In the genomic region with DNA sequence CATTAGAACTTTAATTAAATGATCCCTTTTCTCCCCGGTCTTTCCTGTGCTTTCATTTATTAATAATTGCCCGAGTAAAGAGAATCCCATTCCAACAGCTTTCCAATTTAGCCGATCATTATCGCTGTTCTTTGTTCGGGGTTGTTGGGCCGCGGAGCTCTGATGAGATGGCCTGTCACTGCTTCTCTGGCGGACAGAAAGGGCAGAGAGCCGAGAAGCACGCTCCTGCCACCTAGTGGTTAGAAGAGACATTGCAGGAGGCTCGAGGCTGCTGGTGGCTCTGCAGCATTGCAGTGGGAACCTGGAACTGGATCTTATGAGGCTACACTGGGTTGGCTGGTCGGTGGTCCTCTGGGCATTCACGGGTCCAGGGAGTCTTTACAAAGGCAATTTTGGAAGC, we compare ENCODE assay signal across 8 mouse cellular contexts. TPM values are rescaled to one million over a fixed set of nuclear protein-coding genes. Genes with fewer than 3 reads are reported as not detected.
DNase-seq lines count a peak whose midpoint lies in the region; ATAC-seq and TF ChIP-seq lines count a peak whose summit lies in the region.

No protein-coding gene starts in this region.

- H3K9me3 ChIP-seq in CH12.LX (replicated peaks; ENCODE audit: low read length): peaks cover 4% of the 10 kb centered on the region
- no peaks in the 10 kb centered on the region for H3K9me3 ChIP-seq in forebrain, embryonic 14.5 days (replicated peaks; ENCODE audit: control insufficient read depth, low read length)
- H3K9me3 ChIP-seq in neural tube, embryonic 15.5 days (replicated peaks): no peaks in the 10 kb centered on the region

- H3K4me1 ChIP-seq in CH12.LX (ENCODE audit: control insufficient read depth in 1 of 2, insufficient read depth in 2 of 2): peaks cover 6 to 8% of the 10 kb centered on the region in 2 experiments
- H3K4me1 ChIP-seq in forebrain, embryonic 14.5 days (ENCODE audit: control insufficient read depth, insufficient read depth, low read length): 0 out of 2 replicates have a peak, but pooled peaks cover 4% of the 10 kb centered on the region
- H3K4me1 ChIP-seq in neural tube, embryonic 15.5 days: peaks cover 12% of the 10 kb centered on the region

- H3K27ac ChIP-seq in CH12.LX (ENCODE audit: insufficient read depth, low read depth): no peak overlapping the region
- 0 out of 2 replicates have a peak overlapping the region, but pooled peaks have one; percentile 1 for H3K27ac ChIP-seq in forebrain, embryonic 14.5 days (ENCODE audit: low read depth, low read length)
- peak overlapping the region; percentile 85 for H3K27ac ChIP-seq in neural tube, embryonic 15.5 days (replicated peaks)

- intact Hi-C loops in heart, postnatal 14 days (cut with DNase I): loop anchor here (1.0 to 5.0 kb wide), 2 partner anchors 145 to 306 kb away; partner anchors contain the start of gene Prmt3

- no peaks in the 10 kb centered on the region for H3K36me3 ChIP-seq in CH12.LX (replicated peaks in 1 of 2; ENCODE audit: control insufficient read depth in 1 of 2, insufficient read depth in 1 of 2, low read length in 1 of 2)
- H3K36me3 ChIP-seq in forebrain, embryonic 14.5 days (ENCODE audit: control insufficient read depth, insufficient read depth, low read length): no peaks in the 10 kb centered on the region
- no peaks in the 10 kb centered on the region for H3K36me3 ChIP-seq in neural tube, embryonic 15.5 days

- H3K27me3 ChIP-seq in CH12.LX (replicated peaks): peaks cover 30% of the 10 kb centered on the region
- H3K27me3 ChIP-seq in forebrain, embryonic 14.5 days (replicated peaks; ENCODE audit: control insufficient read depth, insufficient read depth, low read length): peaks cover 52% of the 10 kb centered on the region
- peaks cover 5% of the 10 kb centered on the region for H3K27me3 ChIP-seq in neural tube, embryonic 15.5 days (replicated peaks)

- peak overlapping the region; percentile 35; the same call in 1 of the 2 replicates for H3K4me2 ChIP-seq in CH12.LX (ENCODE audit: insufficient read depth, low read depth, poor library complexity, severe bottlenecking)
- H3K4me2 ChIP-seq in forebrain, embryonic 14.5 days (ENCODE audit: low read length): peak overlapping the region; percentile 31; the same call in 1 of the 2 replicates
- peak overlapping the region; percentile 19 for H3K4me2 ChIP-seq in neural tube, embryonic 15.5 days

- H3K79me2 ChIP-seq in CH12.LX (replicated peaks; ENCODE audit: control insufficient read depth, extremely low read depth, insufficient read depth, poor library complexity, severe bottlenecking): no peaks in the 10 kb centered on the region

- dilution Hi-C loops in CH12.LX (cut with MboI; ENCODE audit: extremely low pct_ligation_motif_present, extremely low pct_unique_long_range_greater_than_20kb, low sequenced_read_pairs): no loop called here

- TF ChIP-seq POLR2A in CH12.LX (IDR thresholded peaks at IDR 0.05; ENCODE audit: low read depth, low read length): no peak

- H3K9ac ChIP-seq in CH12.LX (ENCODE audit: insufficient read depth, low read depth): no peak overlapping the region
- 0 out of 2 replicates have a peak overlapping the region, but pooled peaks have one; percentile 30 for H3K9ac ChIP-seq in forebrain, embryonic 14.5 days (ENCODE audit: low read length)
- no peak overlapping the region for H3K9ac ChIP-seq in neural tube, embryonic 15.5 days (replicated peaks)

- no peak overlapping the region for H3K4me3 ChIP-seq in CH12.LX (replicated peaks in 1 of 3; ENCODE audit: low read depth in 2 of 3, low read length in 2 of 3, poor library complexity in 1 of 3)
- no peak overlapping the region for H3K4me3 ChIP-seq in forebrain, embryonic 14.5 days (ENCODE audit: low read depth, low read length)
- H3K4me3 ChIP-seq in neural tube, embryonic 15.5 days (replicated peaks): no peak overlapping the region

- no peak for TF ChIP-seq EP300 in CH12.LX (IDR thresholded peaks at IDR 0.05; ENCODE audit: low read length)

- DNase-seq in CH12.LX (ENCODE audit: extremely low read depth): peak; percentile 86
- peak; percentile 50 for DNase-seq in c-Kit-positive CD71-positive TER-119-positive erythroid progenitor cells, embryonic 14.5 days (ENCODE audit: low spot score)
- DNase-seq in forebrain, embryonic 14.5 days (ENCODE audit: low spot score): peak; percentile 94
- peak; percentile 70 to 85 for DNase-seq in heart, postnatal 14 days
- peak; percentile 80 for DNase-seq in layer of hippocampus, adult 11-12 months (ENCODE audit: low spot score)
- DNase-seq in lung, adult 18-20 months: peak; percentile 61 to 67
- DNase-seq in testis, postnatal 10 days (ENCODE audit: low spot score): peak; percentile 74

- TF ChIP-seq RAD21 in CH12.LX (IDR thresholded peaks at IDR 0.05; ENCODE audit: low read depth, low read length): peak; percentile 99

- peak; percentile 90 for ATAC-seq in forebrain, embryonic 14.5 days
- peak; percentile 84 for ATAC-seq in neural tube, embryonic 15.5 days (ENCODE audit: low FRiP score)

- in situ Hi-C loops in CH12.LX (cut with MboI; ENCODE audit: low pct_ligation_motif_present, low pct_unique_long_range_greater_than_20kb, low sequenced_read_pairs): loop anchor here (5.0 to 25.0 kb wide), 2 partner anchors 136 to 311 kb away; no protein-coding TSS in a partner anchor

- under 1% methylated on average over 13 of the region's 13 CpGs for WGBS in forebrain, embryonic 14.5 days
- WGBS in neural tube, embryonic 15.5 days: 1% methylated on average over 13 of the region's 13 CpGs

- TF ChIP-seq CTCF in CH12.LX (conservative IDR thresholded peaks at IDR 0.05 in 1 of 2, IDR thresholded peaks at IDR 0.05 in 1 of 2; ENCODE audit: low read depth in 2 of 2, low read length in 2 of 2): peak; percentile 91 to 98

TF ChIP-seq in CH12.LX, 34 proteins besides CTCF, POLR2A, EP300 and RAD21 (continues in another document):
- TF ChIP-seq GABPA (IDR thresholded peaks at IDR 0.05; ENCODE audit: insufficient replicate concordance, low read depth, low read length): no peak
- TF ChIP-seq MAX (IDR thresholded peaks at IDR 0.05; ENCODE audit: low read length): no peak
- peak; percentile 53; the same call in 1 of the 2 replicates for TF ChIP-seq NELFE (IDR thresholded peaks at IDR 0.05; ENCODE audit: low read depth, low read length)
- TF ChIP-seq KAT2A (IDR thresholded peaks at IDR 0.05; ENCODE audit: insufficient replicate concordance, low read length): no peak
- TF ChIP-seq USF1 (IDR thresholded peaks at IDR 0.05; ENCODE audit: low read depth, low read length): no peak
- peak; percentile 29; the same call in 1 of the 2 replicates for TF ChIP-seq ELF1 (IDR thresholded peaks at IDR 0.05; ENCODE audit: low read depth, low read length)
- peak; percentile 56; the same call in 1 of the 2 replicates for TF ChIP-seq MEF2A (IDR thresholded peaks at IDR 0.05; ENCODE audit: borderline replicate concordance, low read depth, low read length)
- peak; percentile 21; the same call in 1 of the 2 replicates for TF ChIP-seq BHLHE40 (IDR thresholded peaks at IDR 0.05; ENCODE audit: low read depth, low read length)
- peak; percentile 66 for TF ChIP-seq SIN3A (IDR thresholded peaks at IDR 0.05; ENCODE audit: low read length)
- TF ChIP-seq MXI1 (IDR thresholded peaks at IDR 0.05; ENCODE audit: low read depth, low read length): peak; percentile 60; the same call in 1 of the 2 replicates
- peak; percentile 97 for TF ChIP-seq SMC3 (IDR thresholded peaks at IDR 0.05; ENCODE audit: low read depth, low read length)
- no peak for TF ChIP-seq PAX5 (IDR thresholded peaks at IDR 0.05; ENCODE audit: low read length)
- TF ChIP-seq HCFC1 (IDR thresholded peaks at IDR 0.05; ENCODE audit: low read depth, low read length): peak; percentile 39; the same call in 1 of the 2 replicates
- TF ChIP-seq CHD2 (IDR thresholded peaks at IDR 0.05; ENCODE audit: low read length): no peak
- TF ChIP-seq ZC3H11A (IDR thresholded peaks at IDR 0.05; ENCODE audit: low read depth, low read length): peak; percentile 90
- no peak for TF ChIP-seq UBTF (IDR thresholded peaks at IDR 0.05; ENCODE audit: low read depth, low read length)
- TF ChIP-seq ZMIZ1 (IDR thresholded peaks at IDR 0.05; ENCODE audit: low read depth, low read length): no peak
- no peak for TF ChIP-seq JUN (IDR thresholded peaks at IDR 0.05; ENCODE audit: insufficient read depth, low read depth, low read length)
- no peak for TF ChIP-seq ETS1 (conservative IDR thresholded peaks at IDR 0.05; ENCODE audit: low read depth, low read length)
- 0 out of 2 replicates have a peak, but pooled peaks have one; percentile 40 for TF ChIP-seq MAZ (IDR thresholded peaks at IDR 0.05; ENCODE audit: low read depth, low read length)
- TF ChIP-seq ZNF384 (IDR thresholded peaks at IDR 0.05; ENCODE audit: low read depth, low read length): no peak
- TF ChIP-seq CHD1 (IDR thresholded peaks at IDR 0.05; ENCODE audit: low read depth, low read length): no peak
- TF ChIP-seq USF2 (conservative IDR thresholded peaks at IDR 0.05; ENCODE audit: low read depth, low read length): no peak
- peak; percentile 42; the same call in 1 of the 2 replicates for TF ChIP-seq NRF1 (IDR thresholded peaks at IDR 0.05; ENCODE audit: low read depth, low read length)
- no peak for TF ChIP-seq MAFK (IDR thresholded peaks at IDR 0.05; ENCODE audit: insufficient replicate concordance, low read length)
- no peak for TF ChIP-seq E2F4 (IDR thresholded peaks at IDR 0.05; ENCODE audit: insufficient replicate concordance, low read depth, low read length)
- no peak for TF ChIP-seq RCOR1 (conservative IDR thresholded peaks at IDR 0.05; ENCODE audit: low read depth, low read length)
- TF ChIP-seq ZKSCAN1 (IDR thresholded peaks at IDR 0.05; ENCODE audit: borderline replicate concordance, low read depth, low read length): no peak
- TF ChIP-seq POLR2AphosphoS2 (IDR thresholded peaks at IDR 0.05; ENCODE audit: low read depth, low read length): no peak
- peak; percentile 55 for TF ChIP-seq TCF12 (IDR thresholded peaks at IDR 0.05; ENCODE audit: low read depth, low read length)

RNA-seq across cellular contexts. Expression of gene Slc6a5, which starts 13.4 kb away (rescaled TPM):
- total RNA-seq in CH12.LX (2012; rRNA removed) (not detected in 2 replicates), CH12.LX (2014; rRNA removed) (not detected in 2 replicates)
- polyA plus RNA-seq in CH12.LX (2012; ENCODE audit: insufficient read length, low read depth): not detected in 2 replicates
- not detected in 2 replicates for polyA plus RNA-seq in forebrain, embryonic 14.5 days (2014; fragmentation: Nextera tagmentation; extraction: Ambion mirVana)
- total RNA-seq in heart, postnatal 14 days (2021): not detected
- 14.9 and 19.7 TPM in 2 replicates for polyA plus RNA-seq in neural tube, embryonic 15.5 days (2015; fragmentation: Nextera tagmentation; extraction: Ambion mirVana)

RNA-seq across cellular contexts. Expression of gene Nell1, which starts 51.3 kb away (rescaled TPM):
- not detected in 2 replicates for total RNA-seq in CH12.LX (2012; rRNA removed)
- total RNA-seq in CH12.LX (2014; rRNA removed): not detected in 2 replicates
- polyA plus RNA-seq in CH12.LX (2012; ENCODE audit: insufficient read length, low read depth): not detected in 2 replicates
- polyA plus RNA-seq in forebrain, embryonic 14.5 days (2014; fragmentation: Nextera tagmentation; extraction: Ambion mirVana): 9.7 and 10.7 TPM in 2 replicates
- not detected for total RNA-seq in heart, postnatal 14 days (2021)
- 36.9 and 46.0 TPM in 2 replicates for polyA plus RNA-seq in neural tube, embryonic 15.5 days (2015; fragmentation: Nextera tagmentation; extraction: Ambion mirVana)

Comparison
In these comparisons a context has a peak if more than half of its experiments do, and no peak if none do; other contexts are left out.
1. RNA of gene Slc6a5, which starts 13.4 kb away (polyA plus RNA-seq): 14.9 to 19.7 TPM in neural tube, embryonic 15.5 days; not detected in CH12.LX and not detected in forebrain, embryonic 14.5 days; every median in the first group is over 10 times any median in the second.
2. RNA of gene Nell1, which starts 51.3 kb away (polyA plus RNA-seq): 36.9 to 46.0 TPM in neural tube, embryonic 15.5 days and 9.7 to 10.7 TPM in forebrain, embryonic 14.5 days; not detected in CH12.LX; every median in the first group is over 10 times any median in the second.
3. Peak in every context shown above with its lines, with median percentiles within 50 percentile points of each other: DNase-seq and H3K4me2 ChIP-seq.